Mouse (Mus musculus) heart, embryonic 13.5 days (tissue): ENCODE data around the gene Iqck. TPM values are rescaled to one million over a fixed set of nuclear protein-coding genes. Genes with fewer than 3 reads are reported as not detected.
A peak's percentile ranks its signal among the peaks of the same experiment; 100 is the strongest.

Experiments
- ATAC-seq: fragments of 200-750 bp; cut with Nextera tagmentation; 2 replicates; pipeline ENCODE4 v1.8.0; 2017; ENCODE audit warnings: moderate TSS enrichment; ENCODE audit not compliant: insufficient number of reproducible peaks, low FRiP score, low TSS enrichment; ENCODE audit errors: extremely low read depth
- H3K27ac ChIP-seq: fragments of 300-500 bp; sonication (generic); replicated peaks from 2 replicates; pipeline ENCODE4 v1.5.1; 2015; ENCODE audit warnings: moderate library complexity, mild to moderate bottlenecking, inconsistent platforms
- H3K27me3 ChIP-seq: fragments of 300-500 bp; sonication (generic); replicated peaks from 2 replicates; pipeline ENCODE4 v1.6.1; 2015; ENCODE audit warnings: mild to moderate bottlenecking, inconsistent platforms
- H3K36me3 ChIP-seq: fragments of 300-500 bp; sonication (generic); 2 replicates; pipeline ENCODE4 v1.6.1; 2015; ENCODE audit warnings: mild to moderate bottlenecking, inconsistent platforms
- H3K4me1 ChIP-seq: fragments of 300-500 bp; sonication (generic); 2 replicates; pipeline ENCODE4 v1.6.1; 2015; ENCODE audit warnings: inconsistent platforms
- H3K4me2 ChIP-seq: fragments of 300-500 bp; sonication (generic); 2 replicates; pipeline ENCODE4 v1.6.1; 2015; ENCODE audit warnings: inconsistent platforms, mild to moderate bottlenecking, moderate library complexity
- H3K4me3 ChIP-seq: fragments of 300-500 bp; sonication (generic); 2 replicates; pipeline ENCODE4 v1.5.1; 2015; ENCODE audit warnings: moderate library complexity, mild to moderate bottlenecking, inconsistent platforms
- H3K9ac ChIP-seq: fragments of 300-500 bp; sonication (generic); 2 replicates; pipeline ENCODE4 v1.6.1; 2015; ENCODE audit warnings: inconsistent platforms, mild to moderate bottlenecking, moderate library complexity
- H3K9me3 ChIP-seq: fragments of 300-500 bp; sonication (generic); 2 replicates; pipeline ENCODE4 v1.6.1; 2016; ENCODE audit warnings: inconsistent platforms
- WGBS: fragments of 180-500 bp; shearing (Covaris S2); methylation state at CpG from one replicate; pipeline ENCODE4 v1.1.7; 2015; ENCODE audit warnings: mixed read lengths; 5-methylcytosine and 5-hydroxymethylcytosine counted together
- polyA plus RNA-seq: library from polyadenylated mRNA; unstranded; fragments of >200 nt; fragmentation: Nextera tagmentation; extraction: Ambion mirVana; gene quantifications from 2 replicates; pipeline ENCODE4 v1.2.1, GENCODE M21; 2015

The Iqck gene
- polyA plus RNA-seq, 1 experiment from 2014 or later = 0.96 TPM

- H3K27me3 ChIP-seq = 0 out of 2 replicates have a peak, but pooled peaks cover 4% of the 10 kb centered on the region
- ATAC-seq = no peak
- no peaks in the 10 kb centered on the region for H3K36me3 ChIP-seq
- no peak overlapping the region; the same call in 1 of the 2 replicates for H3K4me2 ChIP-seq
- H3K9ac ChIP-seq = no peak overlapping the region
- H3K4me3 ChIP-seq = no peak overlapping the region
- no peaks in the 10 kb centered on the region for H3K9me3 ChIP-seq
- H3K4me1 ChIP-seq = peaks cover 17% of the 10 kb centered on the region; the same call in 1 of the 2 replicates
- H3K27ac ChIP-seq = 0 out of 2 replicates have a peak overlapping the region, but pooled peaks have one; percentile 12
- 49% methylated on average over 10 of the region's 10 CpGs for WGBS
Measured at GRCm38 (mm10) chr7:118895469-118896450, 40.2 kb downstream of the Iqck start.

DNA sequence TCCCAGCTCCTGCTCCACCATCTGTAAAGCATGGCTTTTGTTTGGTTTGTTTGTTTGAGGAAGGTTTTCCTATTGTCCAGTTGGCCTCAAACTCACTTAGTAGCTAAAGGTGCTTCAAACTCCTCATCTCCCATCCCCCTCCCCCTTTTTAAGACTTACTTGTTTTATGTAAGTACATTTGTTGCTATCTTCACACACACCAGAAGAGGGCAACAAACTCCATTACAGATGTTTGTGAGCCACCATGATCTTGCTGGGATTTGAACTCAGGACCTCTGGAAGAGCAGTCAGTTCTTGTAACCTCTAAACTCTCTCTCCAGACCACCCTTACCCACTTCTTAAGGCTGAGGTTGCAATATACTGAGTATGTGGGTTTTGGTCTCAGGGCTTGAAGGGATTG lies 42.5 kb downstream of the Iqck start:
- no peak overlapping the region for H3K4me2 ChIP-seq
- no peak overlapping the region for H3K27ac ChIP-seq
- no peaks in the 10 kb centered on the region for H3K9me3 ChIP-seq
- 0 out of 2 replicates have a peak, but pooled peaks cover 4% of the 10 kb centered on the region for H3K27me3 ChIP-seq
- no peak for ATAC-seq
- H3K36me3 ChIP-seq = no peaks in the 10 kb centered on the region
- H3K4me1 ChIP-seq = peaks cover 26% of the 10 kb centered on the region
- no peak overlapping the region for H3K9ac ChIP-seq
- H3K4me3 ChIP-seq = no peak overlapping the region

DNA sequence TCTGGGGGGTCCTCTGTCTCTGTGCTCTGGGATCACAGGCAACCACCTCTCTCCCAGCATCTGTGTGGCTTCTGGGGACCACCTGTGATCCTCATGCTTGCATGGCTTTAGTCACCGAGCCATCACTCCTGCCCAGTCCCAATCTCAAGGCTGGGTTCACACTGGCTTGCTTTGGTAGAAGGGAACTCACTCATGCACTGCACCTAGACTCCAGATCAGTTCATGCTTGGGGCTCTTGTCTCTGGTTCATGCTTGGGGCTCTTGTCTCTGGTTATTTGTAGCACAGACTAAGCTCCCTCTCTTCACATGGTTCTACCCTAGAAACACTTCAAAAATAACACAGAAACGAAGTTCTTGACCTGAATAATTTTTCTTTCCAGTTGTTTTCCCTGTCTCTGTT lies 44.5 kb downstream of the Iqck start:
- no peak overlapping the region for H3K4me2 ChIP-seq
- H3K9me3 ChIP-seq = no peaks in the 10 kb centered on the region
- H3K4me3 ChIP-seq = no peak overlapping the region
- no peak for ATAC-seq
- 0 out of 2 replicates have a peak, but pooled peaks cover 11% of the 10 kb centered on the region for H3K27me3 ChIP-seq
- peaks cover 34% of the 10 kb centered on the region for H3K4me1 ChIP-seq
- no peaks in the 10 kb centered on the region for H3K36me3 ChIP-seq
- no peak overlapping the region for H3K9ac ChIP-seq
- 58% methylated on average over 2 of the region's 2 CpGs for WGBS
- H3K27ac ChIP-seq = no peak overlapping the region

GRCm38 (mm10) chr7:118902944-118903343 lies 47.4 kb downstream of the Iqck start:
- H3K4me1 ChIP-seq = peaks cover 23% of the 10 kb centered on the region
- 29% methylated on average over 13 of the region's 13 CpGs for WGBS
- no peaks in the 10 kb centered on the region for H3K36me3 ChIP-seq
- H3K9me3 ChIP-seq = no peaks in the 10 kb centered on the region
- peak overlapping the region; percentile 6; the same call in 1 of the 2 replicates for H3K4me3 ChIP-seq
- no peak for ATAC-seq
- H3K9ac ChIP-seq = peak overlapping the region; percentile 17; the same call in 1 of the 2 replicates
- H3K27ac ChIP-seq = peak overlapping the region; percentile 31
- 0 out of 2 replicates have a peak, but pooled peaks cover 11% of the 10 kb centered on the region for H3K27me3 ChIP-seq
- peak overlapping the region; percentile 57 for H3K4me2 ChIP-seq

DNA sequence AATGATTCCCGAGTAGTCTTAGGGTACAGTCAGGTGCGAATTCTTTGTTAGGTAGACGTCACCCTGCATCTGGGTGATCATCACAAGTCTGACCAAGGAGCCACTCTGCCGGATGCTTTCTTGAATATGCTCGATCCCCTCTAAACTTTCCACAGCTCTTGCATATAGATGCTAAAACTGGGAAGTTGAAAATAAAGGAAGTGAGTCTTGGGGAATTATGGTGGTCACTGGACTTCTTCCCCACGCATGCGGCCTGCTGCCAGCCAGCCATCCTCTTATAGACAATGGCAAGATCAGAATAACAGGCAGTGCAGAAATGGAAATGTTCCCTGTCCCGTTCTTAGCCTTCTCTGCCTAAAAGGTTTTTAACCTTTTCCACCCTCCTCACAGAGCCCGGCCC lies 48.3 kb downstream of the Iqck start:
- Histone ChIP-seq H3K36me3 (no peaks in the 10 kb centered on the region), H3K27me3 (0 out of 2 replicates have a peak, but pooled peaks cover 11% of the 10 kb centered on the region), H3K4me3 (no peak overlapping the region), H3K9ac (no peak overlapping the region), H3K27ac (no peak overlapping the region), H3K4me1 (peaks cover 23% of the 10 kb centered on the region), H3K9me3 (no peaks in the 10 kb centered on the region), H3K4me2 (no peak overlapping the region)
- no peak for ATAC-seq
- 81% methylated on average over 9 of the region's 9 CpGs for WGBS

DNA sequence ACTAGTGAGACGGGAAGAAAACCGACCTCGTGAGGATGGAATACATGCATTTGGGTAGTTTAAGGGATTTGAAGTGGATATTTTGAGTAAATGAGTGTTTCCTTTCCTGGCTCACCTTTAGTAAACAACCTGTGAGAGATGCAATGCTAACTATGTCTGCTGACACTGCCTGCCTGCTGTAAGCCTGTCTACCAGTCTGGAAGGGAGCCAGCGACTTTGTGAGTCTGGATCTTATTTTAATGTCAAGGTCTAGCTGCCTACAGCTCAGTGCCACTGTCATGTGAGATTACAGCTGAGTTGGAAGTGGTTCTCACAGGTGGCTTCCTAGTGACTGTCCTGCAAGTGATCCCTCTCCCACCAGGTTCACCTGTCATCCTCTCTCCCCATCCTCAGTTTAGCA lies 49.0 kb downstream of the Iqck start:
- 62% methylated on average over 4 of the region's 4 CpGs for WGBS
- H3K36me3 ChIP-seq = no peaks in the 10 kb centered on the region
- H3K4me3 ChIP-seq = no peak overlapping the region
- no peak overlapping the region for H3K4me2 ChIP-seq
- peaks cover 23% of the 10 kb centered on the region for H3K4me1 ChIP-seq
- 0 out of 2 replicates have a peak, but pooled peaks cover 11% of the 10 kb centered on the region for H3K27me3 ChIP-seq
- no peak overlapping the region for H3K27ac ChIP-seq
- ATAC-seq = no peak
- no peaks in the 10 kb centered on the region for H3K9me3 ChIP-seq
- H3K9ac ChIP-seq = no peak overlapping the region

GRCm38 (mm10) chr7:118908961-118909515 lies 53.5 kb downstream of the Iqck start:
- no peak for ATAC-seq
- H3K4me1 ChIP-seq = 0 out of 2 replicates have a peak, but pooled peaks cover 10% of the 10 kb centered on the region
- no peak overlapping the region for H3K9ac ChIP-seq
- H3K36me3 ChIP-seq = no peaks in the 10 kb centered on the region
- no peak overlapping the region for H3K4me2 ChIP-seq
- no peak overlapping the region for H3K4me3 ChIP-seq
- H3K9me3 ChIP-seq = no peaks in the 10 kb centered on the region
- H3K27me3 ChIP-seq = peaks cover 3% of the 10 kb centered on the region; the same call in 1 of the 2 replicates
- no peak overlapping the region for H3K27ac ChIP-seq
- WGBS = 66% methylated on average over 8 of the region's 8 CpGs

GRCm38 (mm10) chr7:118910464-118910863 lies 54.9 kb downstream of the Iqck start:
- no peak overlapping the region for H3K9ac ChIP-seq
- no peak overlapping the region for H3K27ac ChIP-seq
- WGBS = 72% methylated on average over 2 of the region's 2 CpGs
- H3K4me1 ChIP-seq = 0 out of 2 replicates have a peak, but pooled peaks cover 5% of the 10 kb centered on the region
- ATAC-seq = no peak
- H3K27me3 ChIP-seq = no peaks in the 10 kb centered on the region; the same call in 1 of the 2 replicates
- no peaks in the 10 kb centered on the region for H3K36me3 ChIP-seq
- no peak overlapping the region for H3K4me3 ChIP-seq
- no peak overlapping the region for H3K4me2 ChIP-seq
- no peaks in the 10 kb centered on the region for H3K9me3 ChIP-seq

DNA sequence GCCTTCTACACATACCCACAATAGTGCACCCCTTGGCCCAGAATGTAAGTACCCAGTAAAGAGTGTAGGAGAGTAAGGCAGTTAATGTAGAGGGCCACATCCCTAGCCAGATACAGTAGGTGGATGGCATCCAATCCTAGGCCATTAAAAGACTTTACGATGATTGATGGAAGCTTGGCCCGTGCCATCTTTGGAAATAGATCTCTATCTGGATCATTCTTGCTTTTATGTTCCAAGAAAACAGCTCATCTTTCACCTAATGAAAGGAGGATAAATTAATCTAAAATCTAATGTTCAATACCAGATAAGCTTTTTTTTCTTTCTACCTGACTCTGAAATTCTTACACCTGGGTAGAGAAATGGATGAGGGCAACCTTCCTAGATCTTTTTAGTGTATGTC lies 55.6 kb downstream of the Iqck start:
- no peaks in the 10 kb centered on the region for H3K4me1 ChIP-seq
- no peaks in the 10 kb centered on the region for H3K9me3 ChIP-seq
- H3K4me2 ChIP-seq = no peak overlapping the region
- no peak overlapping the region for H3K9ac ChIP-seq
- no peaks in the 10 kb centered on the region for H3K36me3 ChIP-seq
- no peaks in the 10 kb centered on the region; the same call in 1 of the 2 replicates for H3K27me3 ChIP-seq
- no peak overlapping the region for H3K4me3 ChIP-seq
- no peak for ATAC-seq
- H3K27ac ChIP-seq = no peak overlapping the region
- 92% methylated on average over 2 of the region's 2 CpGs for WGBS

DNA sequence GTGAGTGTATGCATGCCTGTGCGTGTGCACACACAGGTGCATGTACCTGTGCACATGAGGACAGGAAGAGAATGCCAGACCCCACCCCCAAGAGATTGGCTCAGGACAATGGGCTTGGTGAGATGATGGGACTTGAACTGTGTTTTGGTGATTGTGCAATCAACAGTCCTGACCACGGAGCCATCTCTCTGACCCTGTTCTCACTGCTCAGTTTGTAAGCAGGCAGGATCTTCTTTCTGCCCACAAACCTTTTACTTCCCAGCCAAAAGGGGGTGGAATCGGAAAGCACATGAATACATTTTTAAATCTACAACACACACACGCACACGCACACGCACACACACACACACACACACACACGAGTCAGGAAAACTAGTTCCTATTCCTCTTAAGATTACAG lies 56.0 kb downstream of the Iqck start:
- Histone ChIP-seq H3K9me3 (no peaks in the 10 kb centered on the region), H3K4me3 (no peak overlapping the region), H3K36me3 (no peaks in the 10 kb centered on the region), H3K27ac (no peak overlapping the region), H3K4me1 (no peaks in the 10 kb centered on the region), H3K27me3 (no peaks in the 10 kb centered on the region; the same call in 1 of the 2 replicates), H3K9ac (no peak overlapping the region), H3K4me2 (no peak overlapping the region)
- ATAC-seq = no peak
- 76% methylated on average over 7 of the region's 7 CpGs for WGBS

DNA sequence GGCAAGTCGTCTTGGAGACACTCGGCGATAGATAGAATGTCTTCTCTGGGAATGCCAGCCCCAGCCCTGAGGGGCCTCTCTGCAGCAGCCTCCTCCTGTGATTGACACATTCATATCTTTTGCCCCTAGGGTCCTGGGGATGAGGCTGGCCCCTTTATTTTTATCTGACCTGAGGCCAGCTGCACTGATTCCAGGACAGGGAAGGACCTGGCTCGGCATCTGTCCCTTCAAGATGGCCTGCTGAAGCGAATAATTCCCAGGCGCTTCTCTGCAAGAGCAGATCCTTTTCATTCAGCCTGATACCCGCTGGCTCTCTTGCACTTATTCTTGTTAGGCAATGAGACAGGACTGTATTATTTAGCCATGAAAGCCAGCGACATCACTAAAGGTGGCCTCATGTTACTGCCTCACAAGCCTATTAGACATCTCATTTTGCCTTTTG lies 56.5 kb downstream of the Iqck start:
- Histone ChIP-seq H3K9me3 (no peaks in the 10 kb centered on the region), H3K4me3 (no peak overlapping the region), H3K27me3 (peaks cover under 1% of the 10 kb centered on the region; the same call in 1 of the 2 replicates), H3K27ac (no peak overlapping the region), H3K4me1 (no peaks in the 10 kb centered on the region), H3K4me2 (no peak overlapping the region), H3K36me3 (no peaks in the 10 kb centered on the region), H3K9ac (no peak overlapping the region)
- no peak for ATAC-seq
- 49% methylated on average over 8 of the region's 8 CpGs for WGBS
